Mouse (Mus musculus) lung, postnatal 0 days (tissue): ENCODE measurements at regions not wholly inside any gene's neighbourhood (a gene's known extent, or its start where the extent isn't known, plus 50 kb on each side); places are given as distances from the start of the nearest gene placed in this dataset.

Experiments used
- CTCF ChIP-seq: IDR thresholded peaks from 2 replicates; pipeline ENCODE4 v1.5.1; 2016; ENCODE audit warnings: antibody characterized with exemption, mild to moderate bottlenecking
- EP300 ChIP-seq: IDR thresholded peaks from 2 replicates; pipeline ENCODE4 v1.6.1; 2016; ENCODE audit warnings: antibody characterized with exemption, mild to moderate bottlenecking, control low read depth

- TF ChIP-seq CTCF: no peak
- TF ChIP-seq EP300: no peak
These were observed 560.8 kb downstream of the Cdk5rap2 start for GRCm38 (mm10) chr4:69849423-69849822.
